Mouse (Mus musculus) right cerebral cortex, postnatal 4 days (tissue): ENCODE results near the gene Trio.

Experiments
- DNase-seq: peaks from one replicate; pipeline ENCODE4 v3.0.0-alpha.2; 2022

The Trio gene

GRCm38 (mm10) chr15:27991066-27991701 lies 34.5 kb downstream of the Trio start:
- no peak for DNase-seq

- no peak for DNase-seq
Observed at GRCm38 (mm10) chr15:27987979-27988378, 37.7 kb downstream of the Trio start.

- DNase-seq, result no peak
Observed at GRCm38 (mm10) chr15:27984881-27985280, 40.8 kb downstream of the Trio start.

GRCm38 (mm10) chr15:27981764-27982500 lies 43.7 kb downstream of the Trio start:
- DNase-seq, result no peak

DNA sequence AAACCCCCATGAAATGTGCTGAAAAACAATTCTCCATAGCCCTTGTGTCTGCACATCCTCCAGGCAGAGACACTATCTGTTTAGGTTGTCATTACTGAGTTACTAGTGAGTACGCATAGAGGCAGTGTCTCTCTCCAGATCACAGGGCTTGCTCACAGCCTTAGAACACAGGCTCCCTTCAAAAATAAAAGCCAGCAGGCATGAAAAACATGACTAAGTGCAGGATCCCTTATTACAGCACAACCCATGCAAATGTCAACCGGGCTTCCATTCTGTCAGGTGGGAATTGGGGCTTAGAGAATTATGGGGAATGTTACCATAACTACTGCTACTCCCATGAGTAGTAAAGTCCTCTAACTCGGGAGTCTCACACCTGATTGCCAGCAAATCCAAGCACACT lies 44.4 kb downstream of the Trio start:
- DNase-seq, result no peak

DNA sequence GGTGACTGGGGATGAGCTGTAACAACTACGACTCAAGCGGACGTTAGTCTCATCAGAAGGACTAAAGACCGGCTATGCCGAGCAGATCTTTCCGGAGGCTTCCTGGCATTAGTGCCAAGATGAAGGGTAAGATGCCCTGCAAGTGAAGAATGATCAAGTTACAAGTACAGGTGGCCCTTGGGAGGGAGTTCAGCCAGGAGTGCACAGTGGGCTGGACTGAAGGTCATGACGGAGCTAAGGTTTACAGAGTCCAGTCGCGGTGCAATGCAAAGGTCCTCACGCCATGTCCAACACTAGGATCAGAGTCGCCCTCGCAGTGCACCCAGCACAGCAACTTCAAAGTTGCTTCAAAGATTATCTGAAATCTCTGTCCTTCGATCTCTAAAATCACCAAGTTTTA lies 45.2 kb downstream of the Trio start:
- no peak for DNase-seq

DNA sequence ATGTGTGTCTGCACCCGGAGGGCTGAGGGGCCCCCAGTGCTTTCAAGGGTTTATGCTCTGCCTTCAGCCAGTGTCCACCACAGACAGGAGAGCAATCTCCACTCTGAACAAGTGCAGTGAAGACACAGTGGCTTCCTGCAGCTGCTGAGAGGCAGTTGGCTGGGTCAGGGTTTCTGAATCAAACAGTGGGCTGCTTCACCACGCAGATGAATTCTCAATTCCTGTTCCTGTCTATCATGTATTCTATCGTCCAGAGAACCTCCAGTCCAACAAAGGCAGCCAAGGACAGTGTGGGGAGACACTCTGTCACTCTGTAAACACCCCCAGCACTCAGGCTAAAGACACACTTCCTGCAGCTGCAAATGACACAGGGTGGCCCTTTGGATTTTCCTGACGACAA lies 48.7 kb downstream of the Trio start:
- DNase-seq, result no peak

DNA sequence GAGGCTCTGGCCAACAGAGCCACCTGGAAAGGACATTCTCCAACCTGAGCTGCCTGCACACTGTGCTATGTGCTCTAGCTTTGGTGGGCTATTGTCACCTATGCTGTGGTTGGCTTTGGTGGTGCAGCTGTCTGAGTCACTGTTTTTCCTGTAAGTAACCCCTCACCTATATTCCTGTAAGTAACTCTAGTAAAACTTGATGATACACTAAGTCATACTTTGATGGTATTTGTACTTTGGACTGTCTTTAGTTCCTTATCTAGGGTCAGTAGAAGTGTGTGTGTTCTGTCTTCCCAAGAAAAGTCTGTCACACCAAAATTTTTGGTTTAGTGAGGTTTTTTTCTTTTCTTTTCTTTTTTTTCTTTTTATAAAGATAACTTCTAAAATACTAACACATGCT lies 49.3 kb downstream of the Trio start:
- no peak for DNase-seq

DNA sequence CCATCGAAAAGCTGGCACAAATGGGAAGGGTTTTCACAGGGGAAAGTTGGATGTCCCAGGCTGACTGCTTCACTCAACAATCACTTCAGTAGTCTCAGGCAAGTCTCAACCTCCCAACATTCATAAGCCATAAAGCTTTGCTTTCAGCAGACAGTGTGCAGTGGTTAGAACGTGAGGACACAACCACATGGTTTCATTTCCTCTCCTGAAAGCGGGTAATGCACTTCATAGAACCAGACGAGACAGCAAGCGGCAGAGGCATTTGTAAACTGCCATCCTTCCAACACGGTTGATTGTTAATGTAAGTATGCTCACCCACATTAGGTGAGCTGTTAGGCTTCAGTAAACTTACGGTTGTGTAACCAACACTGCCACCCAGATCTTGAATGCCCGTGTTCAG lies 51.0 kb downstream of the Trio start:
- no peak for DNase-seq

DNA sequence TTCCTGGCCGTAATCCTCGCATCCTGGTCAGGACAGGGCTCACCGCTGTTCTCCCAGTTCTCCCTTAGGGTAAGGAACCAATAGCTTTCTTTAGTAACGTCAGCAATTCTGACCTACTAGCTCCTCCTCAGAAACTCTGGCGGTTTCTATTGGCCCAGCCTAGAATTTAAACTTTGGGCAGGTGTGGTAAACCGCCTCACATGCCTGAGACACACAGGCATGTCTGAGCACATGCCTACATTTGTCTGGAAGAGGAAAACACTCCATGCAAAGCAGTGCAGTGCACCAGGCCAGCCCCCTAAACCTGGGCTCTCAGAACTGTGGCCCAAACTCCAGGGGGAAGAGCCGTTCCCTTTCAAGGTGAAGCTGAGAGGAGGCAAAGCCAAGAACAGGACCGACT lies 57.5 kb downstream of the Trio start:
- DNase-seq, result no peak

DNA sequence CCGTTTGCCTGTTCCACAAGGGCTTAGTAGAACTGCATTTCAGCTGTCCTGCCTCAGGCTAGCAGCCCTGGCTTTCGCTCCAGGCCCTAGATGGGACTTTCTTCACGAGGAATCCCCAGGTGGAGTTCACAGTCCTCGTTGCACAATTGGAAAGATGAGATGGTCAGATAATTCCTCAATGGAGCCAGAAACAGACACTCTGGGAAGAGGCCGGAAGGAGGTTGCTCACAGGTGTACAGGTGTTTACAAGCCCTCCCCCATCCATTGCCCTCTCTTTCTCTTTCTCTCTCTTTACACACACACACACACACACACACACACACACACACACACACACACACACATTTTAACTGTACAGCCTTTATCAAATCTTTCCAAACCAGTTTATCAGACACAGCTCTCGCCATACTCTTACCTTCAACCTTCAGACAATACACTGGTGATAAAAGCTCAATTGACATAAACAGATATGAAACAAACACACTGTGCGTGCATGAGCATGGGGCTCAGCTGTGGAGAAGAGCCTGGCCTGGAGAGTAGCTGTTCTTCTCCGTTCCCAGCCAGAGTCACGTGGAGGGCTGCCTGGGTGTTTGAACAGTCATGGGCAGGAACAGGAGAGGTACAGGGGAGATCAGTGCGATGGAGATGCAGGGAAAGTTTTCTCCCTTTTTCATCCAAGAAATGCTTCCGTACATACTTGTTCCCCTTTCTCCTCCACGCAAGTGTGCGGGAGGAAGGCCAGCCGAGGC lies 58.3 kb downstream of the Trio start:
- no peak for DNase-seq

- DNase-seq, result no peak
Observed at GRCm38 (mm10) chr15:27964877-27965276, 60.8 kb downstream of the Trio start.

GRCm38 (mm10) chr15:27963506-27963905 lies 62.1 kb downstream of the Trio start:
- no peak for DNase-seq

DNA sequence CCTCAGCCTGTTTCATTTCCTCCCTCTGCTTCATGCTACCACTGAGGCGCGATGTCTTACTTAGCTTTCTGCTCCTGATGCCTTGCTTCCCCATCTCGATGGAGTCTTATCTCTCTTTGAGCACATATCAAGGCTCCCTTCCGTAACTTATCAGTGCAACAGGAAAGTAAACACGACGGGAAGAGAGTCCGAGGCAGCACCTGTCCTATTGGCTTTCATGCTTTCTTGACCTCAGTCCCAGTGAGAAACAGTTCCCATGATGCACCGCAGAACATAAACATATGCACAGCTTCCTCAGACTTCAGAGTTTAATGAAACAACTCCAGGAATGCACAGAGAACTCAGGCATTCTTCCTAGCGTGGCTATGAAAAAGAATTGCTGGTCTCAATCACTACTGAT lies 65.0 kb downstream of the Trio start:
- DNase-seq, result no peak

DNA sequence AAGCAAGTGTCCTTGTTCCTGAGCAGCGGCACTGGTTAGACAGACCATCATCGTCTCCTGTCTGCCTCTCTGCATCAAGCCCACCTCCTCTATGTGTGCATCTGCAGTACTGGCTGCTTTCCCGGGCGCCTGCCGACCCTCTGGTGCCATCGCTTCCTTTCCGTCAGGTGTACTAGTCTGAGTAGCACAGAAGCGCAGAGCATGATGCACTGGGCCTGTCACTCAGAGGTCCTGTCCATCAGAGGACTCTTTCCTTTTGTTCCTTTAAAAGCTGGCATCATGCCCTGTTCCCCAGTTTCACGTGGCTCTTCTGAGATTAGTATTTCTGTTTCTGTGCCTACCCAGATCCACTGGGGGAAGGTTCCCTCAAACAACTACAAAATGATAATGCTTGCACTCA lies 67.8 kb downstream of the Trio start:
- no peak for DNase-seq

DNA sequence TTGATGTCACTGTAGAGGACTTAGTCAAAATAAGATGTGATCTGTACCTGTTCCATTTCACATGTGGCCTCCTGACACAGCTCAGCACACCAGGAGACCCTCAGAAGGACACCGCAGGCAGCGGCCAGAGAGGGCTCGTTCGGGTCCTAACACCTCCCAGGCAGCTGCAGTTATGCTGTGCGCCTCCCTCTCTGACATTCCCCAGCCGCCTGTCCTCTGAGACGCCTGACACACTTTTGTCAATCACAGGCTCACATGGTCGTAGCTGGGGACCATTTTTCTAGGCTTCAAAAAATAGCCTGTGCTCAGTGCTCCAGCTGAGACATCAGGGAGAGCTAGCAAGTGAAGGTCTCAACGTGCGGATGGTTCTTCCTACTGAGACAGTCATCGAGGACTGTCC lies 70.0 kb downstream of the Trio start:
- no peak for DNase-seq

DNA sequence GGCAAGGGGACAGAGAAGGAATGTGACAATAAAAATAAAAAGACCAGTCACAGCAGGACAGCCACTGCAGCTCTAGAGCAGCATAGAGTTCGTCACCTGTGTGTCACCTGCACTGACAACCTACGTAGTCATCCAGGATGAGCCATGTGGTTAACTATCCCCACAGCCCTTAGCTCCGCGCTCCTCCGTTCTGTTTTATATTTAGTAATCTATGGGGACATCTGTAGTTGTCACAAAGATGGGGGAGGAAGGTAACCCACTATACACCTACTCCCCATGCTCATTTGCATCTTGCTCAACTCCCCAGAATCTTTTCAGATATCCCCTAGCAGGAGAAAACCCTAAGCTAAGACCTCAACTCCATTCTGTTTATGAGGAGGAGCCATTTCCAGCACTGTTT lies 71.3 kb downstream of the Trio start:
- no peak for DNase-seq

GRCm38 (mm10) chr15:27953570-27953969 lies 72.1 kb downstream of the Trio start:
- no peak for DNase-seq

GRCm38 (mm10) chr15:27951195-27951594 lies 74.5 kb downstream of the Trio start:
- no peak for DNase-seq

- no peak for DNase-seq
Observed at GRCm38 (mm10) chr15:27949196-27949595, 76.5 kb downstream of the Trio start.

- DNase-seq, result no peak
Observed at GRCm38 (mm10) chr15:27947880-27948279, 77.8 kb downstream of the Trio start.

DNA sequence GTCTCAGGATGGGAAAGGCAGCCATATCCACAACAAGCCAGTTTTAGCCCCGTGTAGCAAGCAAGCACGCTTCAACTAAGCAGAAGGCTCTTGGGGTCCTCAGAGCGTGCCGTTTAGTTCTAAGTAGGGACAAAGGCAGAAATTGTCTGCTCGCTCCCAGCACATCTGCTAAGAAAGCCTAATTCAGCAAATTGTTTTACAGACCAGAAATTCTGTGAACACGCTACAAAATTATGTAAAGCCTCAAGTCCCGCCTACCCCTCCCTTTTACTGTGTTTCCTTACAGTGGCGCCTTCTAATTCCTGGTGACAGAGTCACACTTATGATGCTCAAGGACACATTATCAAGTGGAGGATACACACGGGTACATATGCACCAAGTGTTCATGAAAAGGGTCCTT lies 80.1 kb downstream of the Trio start:
- no peak for DNase-seq

GRCm38 (mm10) chr15:27944898-27945297 lies 80.8 kb downstream of the Trio start:
- DNase-seq, result no peak
